Mouse (Mus musculus): ENCODE measurements at regions not wholly inside any gene's neighbourhood (a gene's known extent, or its start where the extent isn't known, plus 50 kb on each side); places are given as distances from the start of the nearest gene placed in this dataset.

DNA sequence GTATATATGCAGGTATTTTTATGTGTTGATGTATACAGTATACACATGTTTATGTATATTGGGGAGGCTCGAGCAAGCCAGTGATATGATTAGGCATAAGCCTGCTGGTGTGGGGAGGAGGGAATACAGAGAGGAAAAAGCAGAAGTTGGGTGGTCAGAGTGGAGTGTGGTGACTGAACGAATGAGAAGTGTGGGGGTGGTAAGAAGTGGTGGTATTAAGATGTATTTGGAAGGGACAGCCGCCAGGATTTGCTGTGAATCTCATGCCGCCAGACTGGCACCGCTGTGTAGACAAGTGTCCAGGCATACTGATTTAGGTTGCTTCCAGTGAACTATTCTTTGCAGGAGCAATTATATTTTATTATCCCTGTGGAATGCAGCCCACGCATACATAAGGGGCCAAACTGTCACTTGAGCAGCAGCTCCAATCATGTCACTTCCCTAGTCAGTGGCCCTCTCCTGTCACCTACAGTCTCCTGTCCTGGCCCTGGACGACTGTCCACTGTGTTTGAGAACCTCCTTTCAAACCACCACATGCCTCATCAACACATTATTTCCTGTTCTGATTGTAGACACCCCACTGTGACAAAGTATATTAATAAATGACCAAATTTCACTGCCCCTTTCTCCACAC is 101.9 kb upstream of the Tmc3 start:
- TF ChIP-seq CTCF (IDR thresholded peaks at IDR 0.05; ENCODE audit: control insufficient read depth, insufficient read depth, insufficient read length) (no peak), MYOG (IDR thresholded peaks at IDR 0.05; ENCODE audit: control insufficient read depth, extremely low read depth, insufficient read length) (no peak)

Data from C2C12 (cell line).